7 mouse cellular contexts compared by ENCODE assay signal in the genomic region with DNA sequence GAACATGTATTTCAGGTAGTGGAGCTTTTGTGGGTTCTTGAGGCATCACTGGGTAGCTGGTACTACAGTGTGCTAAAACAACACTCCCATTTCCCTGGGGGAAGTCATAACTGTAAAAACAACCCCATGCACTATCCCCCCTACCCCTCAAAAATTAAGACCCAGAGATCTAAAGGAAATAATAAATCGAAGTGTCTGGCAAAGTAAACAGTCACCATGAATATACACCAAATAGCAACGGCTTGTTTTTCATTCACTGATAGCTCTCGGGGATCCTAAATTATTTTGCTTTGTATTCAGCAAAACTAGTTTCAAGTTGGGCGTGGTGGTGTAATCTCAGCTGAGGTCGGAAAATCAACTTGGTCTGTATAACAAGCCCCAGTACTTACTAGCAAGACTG. TPM values are rescaled to one million over a fixed set of nuclear protein-coding genes. Genes with fewer than 3 reads are reported as not detected.
DNase-seq lines count a peak whose midpoint lies in the region; ATAC-seq and TF ChIP-seq lines count a peak whose summit lies in the region.

No protein-coding gene starts in this region.

- no peaks in the 10 kb centered on the region for H3K9me3 ChIP-seq in megakaryocyte, embryonic 14.5 days
- no peaks in the 10 kb centered on the region for H3K9me3 ChIP-seq in forebrain, embryonic 12.5 days
- no peaks in the 10 kb centered on the region for H3K9me3 ChIP-seq in limb, embryonic 14.5 days (ENCODE audit: control insufficient read depth, low read length)
- H3K9me3 ChIP-seq in stomach, embryonic 15.5 days = no peaks in the 10 kb centered on the region

- H3K4me1 ChIP-seq in megakaryocyte, embryonic 14.5 days = peaks cover 43% of the 10 kb centered on the region
- peaks cover 24% of the 10 kb centered on the region for H3K4me1 ChIP-seq in forebrain, embryonic 12.5 days
- H3K4me1 ChIP-seq in limb, embryonic 14.5 days (ENCODE audit: control insufficient read depth, insufficient read depth, low read length) = peaks cover 10% of the 10 kb centered on the region; the same call in 1 of the 2 replicates
- H3K4me1 ChIP-seq in stomach, embryonic 15.5 days = peaks cover 17% of the 10 kb centered on the region; the same call in 1 of the 2 replicates

- peak overlapping the region; percentile 86 for H3K4me2 ChIP-seq in forebrain, embryonic 12.5 days
- peak overlapping the region; percentile 83 for H3K4me2 ChIP-seq in limb, embryonic 14.5 days (replicated peaks; ENCODE audit: low read depth, low read length, severe bottlenecking)
- H3K4me2 ChIP-seq in stomach, embryonic 15.5 days = peak overlapping the region; percentile 83

- no peak for TF ChIP-seq POLR2A in limb, embryonic 14.5 days (IDR thresholded peaks at IDR 0.05; ENCODE audit: borderline replicate concordance, extremely low read depth, insufficient read depth, insufficient read length)

- H3K36me3 ChIP-seq in megakaryocyte, embryonic 14.5 days (replicated peaks; ENCODE audit: low read length) = peaks cover 72% of the 10 kb centered on the region
- H3K36me3 ChIP-seq in forebrain, embryonic 12.5 days (replicated peaks) = peaks cover 32% of the 10 kb centered on the region
- H3K36me3 ChIP-seq in limb, embryonic 14.5 days (ENCODE audit: control insufficient read depth, insufficient read depth, low read length) = peaks cover 43% of the 10 kb centered on the region
- H3K36me3 ChIP-seq in stomach, embryonic 15.5 days = peaks cover 22% of the 10 kb centered on the region

- no peak for ATAC-seq in megakaryocyte, adult 5-6 weeks (ENCODE audit: poor library complexity, severe bottlenecking)
- ATAC-seq in forebrain, embryonic 12.5 days (ENCODE audit: low FRiP score) = no peak
- ATAC-seq in limb, embryonic 14.5 days (ENCODE audit: low FRiP score, low read depth) = no peak
- no peak for ATAC-seq in stomach, embryonic 15.5 days (ENCODE audit: insufficient read depth, low FRiP score, low read depth)

- 15% methylated on average over 5 of the region's 5 CpGs for WGBS in forebrain, embryonic 12.5 days
- 18% methylated on average over 5 of the region's 5 CpGs for WGBS in limb, embryonic 14.5 days
- 8% methylated on average over 5 of the region's 5 CpGs for WGBS in stomach, embryonic 15.5 days

- no peak for DNase-seq in limb, embryonic 14.5 days (ENCODE audit: low spot score)
- DNase-seq in cerebellum, adult 11-12 months = no peak
- no peak for DNase-seq in adrenal gland, postnatal 14 days

- peak overlapping the region; percentile 98 for H3K4me3 ChIP-seq in megakaryocyte, embryonic 14.5 days (replicated peaks)
- peak overlapping the region; percentile 73 for H3K4me3 ChIP-seq in forebrain, embryonic 12.5 days (replicated peaks)
- peak overlapping the region; percentile 53 for H3K4me3 ChIP-seq in limb, embryonic 14.5 days (replicated peaks; ENCODE audit: low read length)
- H3K4me3 ChIP-seq in stomach, embryonic 15.5 days (replicated peaks) = peak overlapping the region; percentile 77

- H3K27ac ChIP-seq in forebrain, embryonic 12.5 days = no peak overlapping the region
- H3K27ac ChIP-seq in limb, embryonic 14.5 days (replicated peaks; ENCODE audit: low read depth, low read length) = peak overlapping the region; percentile 67
- H3K27ac ChIP-seq in stomach, embryonic 15.5 days = peak overlapping the region; percentile 76; the same call in 1 of the 2 replicates

- H3K27me3 ChIP-seq in megakaryocyte, embryonic 14.5 days (replicated peaks) = no peaks in the 10 kb centered on the region
- H3K27me3 ChIP-seq in forebrain, embryonic 12.5 days = no peaks in the 10 kb centered on the region
- H3K27me3 ChIP-seq in limb, embryonic 14.5 days (ENCODE audit: control insufficient read depth, insufficient read depth, low read length) = no peaks in the 10 kb centered on the region
- H3K27me3 ChIP-seq in stomach, embryonic 15.5 days (replicated peaks) = no peaks in the 10 kb centered on the region

- H3K9ac ChIP-seq in forebrain, embryonic 12.5 days = peak overlapping the region; percentile 79
- H3K9ac ChIP-seq in limb, embryonic 14.5 days (ENCODE audit: low read depth, low read length, severe bottlenecking) = peak overlapping the region; percentile 61; the same call in 1 of the 2 replicates
- no peak overlapping the region; the same call in 1 of the 2 replicates for H3K9ac ChIP-seq in stomach, embryonic 15.5 days

RNA-seq across cellular contexts. Expression of a gene that starts 0.7 kb away (rescaled TPM):
- polyA plus RNA-seq in megakaryocyte, embryonic 14.5 days (2012; ENCODE audit: insufficient read depth, low replicate concordance) = 38.5 and 43.3 TPM in 2 replicates
- 76.2 and 79.9 TPM in 2 replicates for total RNA-seq in megakaryocyte, adult 5-6 weeks (2015)
- 44.5 and 46.5 TPM in 2 replicates for total RNA-seq in megakaryocyte, adult 5-6 weeks (2017)
- polyA plus RNA-seq in forebrain, embryonic 12.5 days (2016; fragmentation: Nextera tagmentation; extraction: Ambion mirVana) = 21.5 and 25.4 TPM in 2 replicates
- 32.0 and 35.2 TPM in 2 replicates for polyA plus RNA-seq in limb, embryonic 14.5 days (2012; rRNA removed)
- 24.6 and 30.4 TPM in 2 replicates for polyA plus RNA-seq in limb, embryonic 14.5 days (2014; fragmentation: Nextera tagmentation; extraction: Ambion mirVana)
- 18.9 and 20.2 TPM in 2 replicates for polyA plus RNA-seq in stomach, embryonic 15.5 days (2015; fragmentation: Nextera tagmentation; extraction: Ambion mirVana)
- total RNA-seq in adrenal gland, postnatal 14 days (2021) = 32.3 and 41.8 TPM in 2 replicates

RNA-seq across cellular contexts. Expression of a gene that starts 20.2 kb away (rescaled TPM):
- polyA plus RNA-seq in megakaryocyte, embryonic 14.5 days (2012; ENCODE audit: insufficient read depth, low replicate concordance) = 28.1 and 63.4 TPM in 2 replicates
- total RNA-seq in megakaryocyte, adult 5-6 weeks (2015) = 21.2 and 28.4 TPM in 2 replicates
- total RNA-seq in megakaryocyte, adult 5-6 weeks (2017) = 25.3 and 29.2 TPM in 2 replicates
- 12.1 and 13.9 TPM in 2 replicates for polyA plus RNA-seq in forebrain, embryonic 12.5 days (2016; fragmentation: Nextera tagmentation; extraction: Ambion mirVana)
- polyA plus RNA-seq in limb, embryonic 14.5 days (2012; rRNA removed) = 53.4 and 54.2 TPM in 2 replicates
- 44.2 and 44.3 TPM in 2 replicates for polyA plus RNA-seq in limb, embryonic 14.5 days (2014; fragmentation: Nextera tagmentation; extraction: Ambion mirVana)
- 55.5 and 56.4 TPM in 2 replicates for polyA plus RNA-seq in stomach, embryonic 15.5 days (2015; fragmentation: Nextera tagmentation; extraction: Ambion mirVana)
- total RNA-seq in adrenal gland, postnatal 14 days (2021) = 148 and 155 TPM in 2 replicates

RNA-seq across cellular contexts. Expression of a gene that starts 42.2 kb away (rescaled TPM):
- polyA plus RNA-seq in megakaryocyte, embryonic 14.5 days (2012; ENCODE audit: insufficient read depth, low replicate concordance) = 28.3 and 62.8 TPM in 2 replicates
- 387 and 430 TPM in 2 replicates for total RNA-seq in megakaryocyte, adult 5-6 weeks (2015)
- 178 and 226 TPM in 2 replicates for total RNA-seq in megakaryocyte, adult 5-6 weeks (2017)
- polyA plus RNA-seq in forebrain, embryonic 12.5 days (2016; fragmentation: Nextera tagmentation; extraction: Ambion mirVana) = 95.5 and 96.1 TPM in 2 replicates
- 75.7 and 80.3 TPM in 2 replicates for polyA plus RNA-seq in limb, embryonic 14.5 days (2012; rRNA removed)
- 78.6 and 80.4 TPM in 2 replicates for polyA plus RNA-seq in limb, embryonic 14.5 days (2014; fragmentation: Nextera tagmentation; extraction: Ambion mirVana)
- polyA plus RNA-seq in stomach, embryonic 15.5 days (2015; fragmentation: Nextera tagmentation; extraction: Ambion mirVana) = 82.4 and 83.4 TPM in 2 replicates
- total RNA-seq in adrenal gland, postnatal 14 days (2021) = 150 and 164 TPM in 2 replicates

RNA-seq across cellular contexts. Expression of a gene that starts 49.0 kb away (rescaled TPM):
- polyA plus RNA-seq in megakaryocyte, embryonic 14.5 days (2012; ENCODE audit: insufficient read depth, low replicate concordance) = 62.5 and 120 TPM in 2 replicates
- 52.1 and 54.9 TPM in 2 replicates for total RNA-seq in megakaryocyte, adult 5-6 weeks (2015)
- total RNA-seq in megakaryocyte, adult 5-6 weeks (2017) = 50.7 and 56.2 TPM in 2 replicates
- polyA plus RNA-seq in forebrain, embryonic 12.5 days (2016; fragmentation: Nextera tagmentation; extraction: Ambion mirVana) = 139 and 146 TPM in 2 replicates
- 78.2 and 84.3 TPM in 2 replicates for polyA plus RNA-seq in limb, embryonic 14.5 days (2012; rRNA removed)
- polyA plus RNA-seq in limb, embryonic 14.5 days (2014; fragmentation: Nextera tagmentation; extraction: Ambion mirVana) = 103 and 110 TPM in 2 replicates
- polyA plus RNA-seq in stomach, embryonic 15.5 days (2015; fragmentation: Nextera tagmentation; extraction: Ambion mirVana) = 108 and 116 TPM in 2 replicates
- total RNA-seq in adrenal gland, postnatal 14 days (2021) = 100 and 101 TPM in 2 replicates
